Mouse (Mus musculus): ENCODE measurements at regions not wholly inside any gene's neighbourhood (a gene's known extent, or its start where the extent isn't known, plus 50 kb on each side); places are given as distances from the start of the nearest gene placed in this dataset.
A peak's percentile ranks its signal among the peaks of the same experiment; 100 is the strongest.

GRCm38 (mm10) chr4:102657244-102657643 is 83.9 kb upstream of the Sgip1 start:
- DNase-seq (ENCODE audit: extremely low spot score in 1 of 2, low spot score in 1 of 2), result no peak

GRCm38 (mm10) chr4:102658578-102658977 is 82.5 kb upstream of the Sgip1 start:
- DNase-seq (ENCODE audit: extremely low spot score in 1 of 2, low spot score in 1 of 2), result no peak

GRCm38 (mm10) chr4:102663617-102664016 is 77.5 kb upstream of the Sgip1 start:
- DNase-seq (ENCODE audit: extremely low spot score in 1 of 2, low spot score in 1 of 2), result no peak

GRCm38 (mm10) chr4:102682190-102682589 is 58.9 kb upstream of the Sgip1 start:
- no peak for DNase-seq (ENCODE audit: extremely low spot score in 1 of 2, low spot score in 1 of 2)

GRCm38 (mm10) chr4:102685045-102685444 is 56.1 kb upstream of the Sgip1 start:
- DNase-seq (ENCODE audit: extremely low spot score in 1 of 2, low spot score in 1 of 2), result peak; percentile 13 to 27

GRCm38 (mm10) chr4:102688378-102688777 is 52.7 kb upstream of the Sgip1 start:
- no peak for DNase-seq (ENCODE audit: extremely low spot score in 1 of 2, low spot score in 1 of 2)

Data from layer of hippocampus, postnatal 25 days (tissue).